Mouse (Mus musculus): ENCODE data around the gene Fam83b.

Gene Fam83b

DNA sequence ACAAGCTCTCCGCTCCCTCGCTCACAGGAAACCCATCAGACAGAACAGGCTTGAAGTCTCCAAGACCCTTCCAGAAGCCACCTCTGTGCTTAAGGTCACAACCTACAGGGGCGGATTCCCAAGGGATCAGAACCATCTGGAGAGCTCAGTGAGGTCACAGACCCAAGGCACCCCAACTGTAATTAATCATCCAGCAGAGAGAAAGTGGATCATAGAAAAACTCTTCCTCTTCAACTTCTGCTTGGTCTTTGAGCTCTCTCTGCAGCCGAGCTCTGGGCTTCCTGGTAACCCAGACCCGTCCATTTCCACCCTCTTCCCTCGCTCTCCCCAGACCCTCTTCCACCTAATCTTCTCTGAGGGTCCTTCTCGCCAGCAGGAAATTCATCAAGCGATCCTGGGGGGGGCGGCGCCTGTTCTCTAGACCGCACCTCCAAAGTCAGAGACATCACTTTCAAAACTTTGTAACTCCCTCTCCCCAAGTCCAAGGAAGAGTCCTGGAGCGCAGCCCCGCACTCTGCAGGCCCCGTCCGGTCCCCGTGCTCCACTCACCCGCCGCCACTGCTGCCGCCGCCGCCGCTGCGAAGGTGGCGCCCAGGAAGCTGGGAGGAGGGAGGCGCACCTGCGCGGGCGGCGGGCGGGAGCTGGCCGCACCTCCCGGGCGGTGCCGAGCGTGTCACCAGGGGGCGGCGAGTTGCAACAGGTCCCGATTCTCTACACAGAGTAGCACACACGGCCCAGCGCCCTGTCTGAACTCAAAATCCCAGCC, at the start of gene Fam83b:
Gene Fam83b (minus strand): TSS at position 602 of the 766 bp plus-strand sequence.
- DNase-seq (ENCODE audit: low read depth): no peak

GRCm38 (mm10) chr9:76614165-76614564, 47.2 kb upstream of the Fam83b start:
- DNase-seq (ENCODE audit: low read depth): no peak

DNA sequence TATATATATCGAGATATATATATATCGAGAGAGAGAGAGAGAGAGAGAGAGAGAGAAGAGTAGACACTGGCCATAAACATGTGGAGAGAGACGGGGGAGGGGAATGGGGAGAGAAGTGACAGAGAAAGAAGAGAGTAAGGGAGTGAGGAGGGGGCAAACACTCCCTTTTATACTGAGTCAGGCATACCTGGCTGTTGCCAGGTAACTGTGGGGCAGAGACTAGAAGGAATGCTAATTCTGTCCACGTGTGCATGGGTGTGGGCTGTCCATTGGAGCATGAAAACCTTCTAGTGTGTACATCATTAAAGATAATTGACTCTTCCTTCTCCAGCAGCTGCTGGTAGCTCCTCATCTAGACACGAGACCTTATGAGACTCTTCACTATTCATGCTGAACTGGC, 36.8 kb upstream of the Fam83b start:
- DNase-seq (ENCODE audit: low read depth): no peak

DNA sequence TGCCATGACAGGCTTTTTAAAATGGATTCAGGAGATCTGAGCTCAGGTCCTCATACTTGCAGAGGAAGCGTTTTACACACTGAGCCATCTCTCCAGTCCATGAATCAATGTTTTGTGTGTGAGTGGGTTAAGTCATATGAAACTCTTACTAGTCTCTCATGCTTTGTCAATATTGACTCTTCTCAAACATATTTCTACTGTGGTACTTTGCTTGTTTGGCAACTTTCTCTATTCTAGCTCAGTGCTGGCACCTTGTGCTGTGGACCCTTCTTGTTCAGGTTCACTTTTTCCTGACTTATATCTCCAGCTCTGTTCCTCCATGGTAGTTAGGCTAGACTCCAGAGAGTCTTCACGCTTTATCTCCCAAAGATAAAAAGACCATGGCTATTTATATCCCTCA, 36.0 kb upstream of the Fam83b start:
- no peak for DNase-seq (ENCODE audit: low read depth)

DNA sequence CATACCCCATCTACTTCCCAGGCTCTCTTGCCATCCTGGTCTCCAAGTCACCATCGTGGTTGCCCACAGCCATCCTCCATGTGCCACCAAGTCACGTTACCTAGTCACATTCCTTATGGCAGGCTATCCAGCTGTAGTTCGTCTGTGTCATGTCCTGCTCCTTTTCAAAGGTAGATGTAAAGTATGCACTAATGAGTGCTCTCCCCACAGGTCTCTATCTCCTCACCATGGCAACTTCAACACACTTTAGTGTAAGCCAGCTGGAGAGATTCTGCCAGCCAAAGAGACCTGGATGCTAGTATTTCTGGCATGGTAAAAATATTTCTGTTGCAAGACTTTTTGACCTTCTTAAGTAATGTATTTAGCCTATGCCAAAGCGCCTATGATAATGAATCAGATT, 30.5 kb upstream of the Fam83b start:
- no peak for DNase-seq (ENCODE audit: low read depth)

- DNase-seq (ENCODE audit: low read depth): no peak
Observed at GRCm38 (mm10) chr9:76593841-76594240, 26.9 kb upstream of the Fam83b start.

GRCm38 (mm10) chr9:76583943-76584342, 17.0 kb upstream of the Fam83b start:
- DNase-seq (ENCODE audit: low read depth): no peak

DNA sequence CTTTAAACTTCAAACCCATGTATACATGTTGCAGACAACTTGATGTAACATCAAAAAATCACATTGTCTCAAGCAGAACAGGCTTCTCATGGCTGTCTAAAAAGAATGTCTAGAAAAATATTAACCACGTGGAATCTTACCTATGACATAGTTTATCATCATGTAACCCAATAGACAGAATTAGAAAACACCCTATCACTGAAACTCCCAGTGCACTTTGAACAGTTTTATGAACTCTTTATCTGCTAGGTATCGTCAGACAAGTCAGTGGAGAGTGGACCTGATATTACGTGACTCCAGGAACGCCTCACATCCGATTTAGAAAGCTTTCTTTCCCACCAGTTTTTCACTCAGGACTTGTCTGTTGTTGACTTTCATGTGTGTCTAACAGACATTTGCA, 15.1 kb upstream of the Fam83b start:
- no peak for DNase-seq (ENCODE audit: low read depth)

DNA sequence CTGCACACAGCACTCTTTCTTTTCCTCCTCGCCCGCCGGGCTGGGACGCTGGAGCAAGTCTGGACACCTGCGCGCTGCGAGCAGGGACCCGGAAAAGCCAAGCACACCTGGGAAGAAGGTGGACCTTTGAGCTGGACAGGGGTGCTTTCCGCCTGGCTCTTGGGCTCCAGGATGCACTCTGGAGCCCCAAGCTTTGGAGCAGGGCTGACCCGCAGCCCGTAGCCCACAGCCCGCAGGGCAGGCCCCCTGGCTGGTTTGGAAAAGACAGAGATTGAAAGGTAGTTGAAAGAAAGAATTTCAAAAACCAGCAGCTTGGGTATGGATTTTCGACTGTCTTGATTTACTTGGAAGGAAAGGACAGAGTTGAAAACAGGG, 352 bp upstream of the Fam83b start:
- DNase-seq (ENCODE audit: low read depth): no peak

GRCm38 (mm10) chr9:76565656-76566055, 1.3 kb downstream of the Fam83b start:
- no peak for DNase-seq (ENCODE audit: low read depth)

GRCm38 (mm10) chr9:76564071-76564470, 2.8 kb downstream of the Fam83b start:
- no peak for DNase-seq (ENCODE audit: low read depth)

DNA sequence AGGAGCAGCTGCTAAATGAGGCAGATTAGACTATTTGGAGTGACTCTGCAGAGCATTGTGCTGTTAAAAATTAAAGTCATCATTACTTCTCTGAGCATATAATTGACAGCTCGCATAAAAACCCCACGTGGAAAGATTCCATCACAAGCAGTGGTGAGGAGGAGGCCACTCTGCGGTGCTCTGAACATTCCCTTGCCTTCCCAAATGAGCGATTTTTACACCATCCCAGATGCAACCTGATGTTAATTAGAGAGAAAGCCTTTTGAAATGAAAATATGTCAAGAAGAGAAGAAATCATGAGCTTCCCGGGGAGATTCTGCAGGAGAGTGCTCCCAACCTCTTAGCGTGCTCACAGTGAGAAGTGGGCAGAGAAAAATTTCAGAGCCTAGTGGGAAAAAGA, 4.1 kb downstream of the Fam83b start:
- no peak for DNase-seq (ENCODE audit: low read depth)

DNA sequence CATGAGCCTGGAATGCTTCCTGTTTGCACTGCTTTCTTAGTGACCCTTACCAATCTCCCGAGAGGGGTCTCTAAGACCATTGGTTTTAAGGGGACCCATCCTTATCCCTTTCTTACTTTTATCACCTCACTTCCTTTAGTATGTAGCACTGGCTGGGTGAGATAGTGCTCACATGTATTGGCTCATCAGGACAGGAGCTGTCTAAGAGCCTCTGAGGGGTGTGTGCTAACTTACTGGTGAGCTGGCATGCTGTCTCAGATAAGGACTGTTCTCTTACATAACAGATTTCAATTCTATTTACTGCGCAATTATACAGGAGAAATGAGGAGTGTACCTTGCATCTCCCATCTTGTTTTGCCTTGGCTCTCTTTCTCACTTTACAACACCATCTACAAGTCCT, 7.7 kb downstream of the Fam83b start:
- DNase-seq (ENCODE audit: low read depth): no peak

DNA sequence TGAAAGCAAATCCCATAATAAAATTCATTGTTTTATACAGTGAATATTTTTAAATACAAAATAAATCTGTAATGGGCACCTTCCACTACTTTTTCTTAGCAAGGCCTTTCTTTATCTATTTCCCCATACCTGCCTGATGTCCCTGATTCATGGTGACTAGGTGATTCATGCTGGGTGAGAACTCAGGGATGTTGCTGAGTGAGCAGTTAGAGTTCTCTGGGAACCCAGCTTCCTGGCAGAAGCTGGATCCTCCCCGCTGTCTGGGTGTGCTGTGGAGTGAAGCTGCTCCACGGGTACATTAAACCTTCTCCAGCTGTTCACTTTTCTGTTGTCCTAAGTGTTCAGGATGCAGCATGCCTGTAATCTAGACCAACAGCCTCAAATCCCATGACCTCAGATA, 13.2 kb downstream of the Fam83b start:
- no peak for DNase-seq (ENCODE audit: low read depth)

DNA sequence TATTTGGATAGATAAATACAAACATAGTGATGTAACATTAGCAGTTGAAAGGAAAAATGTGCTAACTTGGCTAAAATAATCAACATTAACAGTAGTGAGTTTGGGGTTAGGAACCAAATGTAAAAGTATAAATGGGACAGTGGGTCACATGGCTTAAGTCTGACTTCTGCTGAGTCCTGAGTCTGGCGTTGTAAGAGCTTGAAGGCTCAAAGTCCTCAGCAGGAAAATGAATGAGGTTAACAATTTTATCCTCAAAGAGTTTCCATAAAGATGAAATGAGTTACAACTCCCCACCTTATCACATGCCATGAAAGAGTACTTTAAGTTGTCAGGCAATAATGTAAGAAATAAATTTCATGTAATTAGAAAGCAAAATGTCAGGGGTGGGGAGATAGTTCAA, 13.8 kb downstream of the Fam83b start:
- no peak for DNase-seq (ENCODE audit: low read depth)

DNA sequence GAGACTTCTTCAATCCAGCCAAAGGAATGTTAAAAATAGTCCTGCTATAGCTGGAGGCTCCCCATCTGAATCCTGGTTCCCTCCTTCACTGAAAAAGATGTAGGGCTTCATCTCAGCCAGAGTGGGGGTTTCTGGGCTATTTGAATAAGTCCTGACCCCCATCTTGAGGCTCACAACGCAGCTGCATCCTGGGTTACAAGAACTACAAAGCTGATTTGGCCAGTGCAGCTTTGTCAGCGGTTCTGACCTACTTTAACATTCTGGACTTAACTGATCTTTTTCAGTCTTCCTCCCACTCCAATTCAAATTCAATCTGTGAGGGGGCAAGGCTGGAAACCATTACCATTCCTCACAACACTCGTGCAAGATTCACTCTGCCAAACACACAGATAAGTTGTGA, 20.2 kb downstream of the Fam83b start:
- no peak for DNase-seq (ENCODE audit: low read depth)

- DNase-seq (ENCODE audit: low read depth): no peak
Observed at GRCm38 (mm10) chr9:76540684-76541083, 26.2 kb downstream of the Fam83b start.

DNA sequence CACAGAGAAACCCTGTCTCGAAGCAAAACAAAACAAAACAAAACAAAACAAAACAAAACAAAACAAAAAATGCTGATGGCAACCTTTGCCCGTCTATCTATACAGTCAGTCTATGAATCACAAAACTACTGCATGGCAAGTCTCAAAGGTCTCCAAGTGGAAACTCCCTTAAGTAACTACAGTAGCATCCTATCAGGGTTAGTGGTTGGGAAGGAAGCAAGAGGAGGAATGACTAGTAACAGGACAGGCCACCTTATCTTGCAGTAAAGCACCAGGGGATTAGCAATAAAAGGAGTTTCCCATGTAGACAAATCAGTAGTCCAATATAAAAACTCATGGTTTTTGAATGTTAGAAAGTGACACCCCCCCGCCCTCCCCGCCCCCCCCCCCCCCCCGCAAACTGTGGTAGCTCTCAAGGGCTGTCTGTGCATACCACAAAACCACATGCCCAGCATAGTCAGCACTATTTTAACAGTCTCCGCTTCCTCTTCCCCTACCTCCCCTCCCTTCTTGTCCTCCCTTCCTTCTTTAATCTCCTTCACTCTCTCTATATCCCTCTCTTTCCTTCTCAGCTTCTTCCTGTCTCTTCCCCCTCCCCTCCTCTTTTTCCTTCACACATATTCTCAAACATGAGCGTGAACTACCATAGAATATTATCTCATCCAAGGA, 26.8 kb downstream of the Fam83b start:
- DNase-seq (ENCODE audit: low read depth): no peak

- no peak for DNase-seq (ENCODE audit: low read depth)
Observed at GRCm38 (mm10) chr9:76539271-76539670, 27.6 kb downstream of the Fam83b start.

GRCm38 (mm10) chr9:76536032-76536431, 30.9 kb downstream of the Fam83b start:
- no peak for DNase-seq (ENCODE audit: low read depth)

GRCm38 (mm10) chr9:76532403-76532802, 34.5 kb downstream of the Fam83b start:
- no peak for DNase-seq (ENCODE audit: low read depth)

- no peak for DNase-seq (ENCODE audit: low read depth)
Observed at GRCm38 (mm10) chr9:76531368-76531767, 35.5 kb downstream of the Fam83b start.

GRCm38 (mm10) chr9:76525592-76525991, 41.3 kb downstream of the Fam83b start:
- DNase-seq (ENCODE audit: low read depth): no peak

GRCm38 (mm10) chr9:76523075-76523474, 43.8 kb downstream of the Fam83b start:
- DNase-seq (ENCODE audit: low read depth): no peak

All from fibroblast of lung, adult 2 months (primary cell).